Mouse (Mus musculus): Measurements from ENCODE around the gene Srrm2. TPM values are rescaled to one million over a fixed set of nuclear protein-coding genes. Genes with fewer than 3 reads are reported as not detected.

The Srrm2 gene
- total RNA-seq, 2 experiments from 2014 or later = 573 to 599 TPM

GRCm38 (mm10) chr17:23836006-23836575 lies 45.8 kb downstream of the Srrm2 start, which contains the start of gene Prss33:
Gene Prss33, minus strand, starts transcription at chr17:23836056.
- DNase-seq (ENCODE audit: low spot score in 2 of 2) = no peak
- intact Hi-C loops (cut with DNase I) = no loop called here

GRCm38 (mm10) chr17:23841145-23841544 lies 50.8 kb downstream of the Srrm2 start:
- DNase-seq (ENCODE audit: low spot score in 2 of 2) = peak; percentile 79 to 83
- intact Hi-C loops (cut with DNase I) = loop anchor here (5.0 kb wide), 1 partner anchor 69 kb away; the partner anchor contains the start of gene Flywch1

GRCm38 (mm10) chr17:23843141-23843811 lies 52.9 kb downstream of the Srrm2 start:
- intact Hi-C loops (cut with DNase I) = loop anchor here (5.0 kb wide), 1 partner anchor 71 kb away; the partner anchor contains the start of gene Flywch1
- DNase-seq (ENCODE audit: low spot score in 2 of 2) = no peak

GRCm38 (mm10) chr17:23843812-23844273 lies 53.5 kb downstream of the Srrm2 start, which contains the start of the genes Prss32 and Prss41:
Gene Prss32, plus strand, starts transcription at chr17:23843855.
Gene Prss41, minus strand, starts transcription at chr17:23844172.
- intact Hi-C loops (cut with DNase I) = loop anchor here (5.0 kb wide), 1 partner anchor 72 kb away; the partner anchor contains the start of gene Flywch1
- DNase-seq (ENCODE audit: low spot score in 2 of 2) = peak in 1 of 2 experiments; percentile 52

GRCm38 (mm10) chr17:23850028-23850427 lies 59.7 kb downstream of the Srrm2 start:
- DNase-seq (ENCODE audit: low spot score in 2 of 2) = no peak
- intact Hi-C loops (cut with DNase I) = no loop called here

GRCm38 (mm10) chr17:23850853-23851749 lies 60.8 kb downstream of the Srrm2 start:
- DNase-seq (ENCODE audit: low spot score in 2 of 2) = peak; percentile 74 to 82
- intact Hi-C loops (cut with DNase I) = no loop called here

- intact Hi-C loops (cut with DNase I) = no loop called here
- peak; percentile 31 to 34 for DNase-seq (ENCODE audit: low spot score in 2 of 2)
Observed at GRCm38 (mm10) chr17:23853292-23853691, 63.0 kb downstream of the Srrm2 start.

- intact Hi-C loops (cut with DNase I) = loop anchor here (2.0 kb wide), 1 partner anchor 107 kb away; no protein-coding TSS in a partner anchor
- no peak for DNase-seq (ENCODE audit: low spot score in 2 of 2)
Observed at GRCm38 (mm10) chr17:23854229-23854765, 64.0 kb downstream of the Srrm2 start.

GRCm38 (mm10) chr17:23857193-23857592 lies 66.9 kb downstream of the Srrm2 start:
- intact Hi-C loops (cut with DNase I) = no loop called here
- DNase-seq (ENCODE audit: low spot score in 2 of 2) = no peak

GRCm38 (mm10) chr17:23857913-23858312 lies 67.6 kb downstream of the Srrm2 start:
- intact Hi-C loops (cut with DNase I) = no loop called here

GRCm38 (mm10) chr17:23862926-23863325 lies 72.6 kb downstream of the Srrm2 start:
- intact Hi-C loops (cut with DNase I) = no loop called here
- no peak for DNase-seq (ENCODE audit: low spot score in 2 of 2)

More at GRCm38 (mm10) chr17:23857913-23858312, 67.6 kb downstream of the Srrm2 start:
- no peak for DNase-seq (ENCODE audit: low spot score in 2 of 2)

GRCm38 (mm10) chr17:23867756-23868155 lies 77.4 kb downstream of the Srrm2 start, which contains the start of gene Prss21:
Gene Prss21, plus strand, starts transcription at chr17:23868056.
- no peak for DNase-seq (ENCODE audit: low spot score in 2 of 2)
- intact Hi-C loops (cut with DNase I) = no loop called here

GRCm38 (mm10) chr17:23868513-23868912 lies 78.2 kb downstream of the Srrm2 start:
- no peak for DNase-seq (ENCODE audit: low spot score in 2 of 2)
- intact Hi-C loops (cut with DNase I) = no loop called here

Small RNA genes lying within 50 kb of the gene (microRNA-seq; reads per million reads assigned to microRNA genes)
- 2.4 to 2.7 reads per million in 2 experiments for gene Mir5125

Other genes with a start within 250 kb of the Srrm2 start
- 1 to 10 TPM; 6.6 to 6.8 TPM for gene Zfp213, start 226.3 kb upstream of the Srrm2 start, total RNA-seq (2021)
- 10 to 100 TPM; 28.3 to 29.0 TPM for gene Zfp13, start 191.0 kb upstream of the Srrm2 start, total RNA-seq (2021)
- gene Zscan10, start 189.7 kb upstream of the Srrm2 start, total RNA-seq (2021) = not detected
- gene Mmp25, start 145.3 kb upstream of the Srrm2 start, total RNA-seq (2021) = 1 to 10 TPM; 1.1 to 1.2 TPM
- gene Bicdl2, start 130.0 kb upstream of the Srrm2 start, total RNA-seq (2021) = not detected
- 100 to 1,000 TPM; 137 to 143 TPM for gene Hcfc1r1, start 116.9 kb upstream of the Srrm2 start, total RNA-seq (2021)
- gene Thoc6, start 116.7 kb upstream of the Srrm2 start, total RNA-seq (2021) = 1 to 10 TPM; 8.2 to 8.9 TPM
- gene Tnfrsf12a, start 113.1 kb upstream of the Srrm2 start, total RNA-seq (2021) = 1 to 10 TPM; 6.3 to 9.6 TPM
- gene Cldn6, start 111.3 kb upstream of the Srrm2 start, total RNA-seq (2021) = not detected
- gene Cldn9, start 106.5 kb upstream of the Srrm2 start, total RNA-seq (2021) = under 1 TPM in 1 of 2 experiments, not detected in 1; 0.23 TPM
- gene 1520401A03Rik, start 67.7 kb upstream of the Srrm2 start, total RNA-seq (2021) = under 1 TPM in 1 of 2 experiments, not detected in 1; 0.37 TPM
- 1 to 10 TPM; 3.3 to 5.7 TPM for gene Pkmyt1, start 64.2 kb upstream of the Srrm2 start, total RNA-seq (2021)
- 10 to 100 TPM; 54.2 to 56.8 TPM for gene Paqr4, start 49.7 kb upstream of the Srrm2 start, total RNA-seq (2021)
- under 1 TPM; 0.40 to 0.48 TPM for gene Kremen2, start 44.7 kb upstream of the Srrm2 start, total RNA-seq (2021)
- 100 to 1,000 TPM; 173 to 185 TPM for gene Flywch1, start 18.9 kb upstream of the Srrm2 start, total RNA-seq (2021)
- gene Flywch2, start 4.5 kb upstream of the Srrm2 start, total RNA-seq (2021) = 10 to 100 TPM; 25.7 to 30.1 TPM
- gene Elob, start 38.6 kb downstream of the Srrm2 start, total RNA-seq (2021) = 100 to 1,000 TPM; 334 to 397 TPM
- gene Prss33, start 45.5 kb downstream of the Srrm2 start, total RNA-seq (2021) = not detected
- gene Prss32, start 53.3 kb downstream of the Srrm2 start, total RNA-seq (2021) = 1 to 10 TPM in 1 of 2 experiments, not detected in 1; 1.1 TPM
- 1 to 10 TPM; 1.9 to 2.2 TPM for gene Prss41, start 53.6 kb downstream of the Srrm2 start, total RNA-seq (2021)
- not detected for gene Prss21, start 77.5 kb downstream of the Srrm2 start, total RNA-seq (2021)
- not detected for gene Dcpp1, start 90.3 kb downstream of the Srrm2 start, total RNA-seq (2021)
- gene Dcpp2, start 90.3 kb downstream of the Srrm2 start, total RNA-seq (2021) = not detected
- gene Dcpp3, start 126.9 kb downstream of the Srrm2 start, total RNA-seq (2021) = not detected
- gene Sbp, start 151.1 kb downstream of the Srrm2 start, total RNA-seq (2021) = not detected
- gene Sbpl, start 164.7 kb downstream of the Srrm2 start, total RNA-seq (2021) = not detected
- under 1 TPM; 0.48 to 0.93 TPM for gene Prss30, start 190.0 kb downstream of the Srrm2 start, total RNA-seq (2021)
- gene Prss22, start 207.6 kb downstream of the Srrm2 start, total RNA-seq (2021) = 1 to 10 TPM; 1.8 to 2.2 TPM
- not detected for gene Prss27, start 247.6 kb downstream of the Srrm2 start, total RNA-seq (2021)